Mouse (Mus musculus) mouse embryonic stem cell (cell line): ENCODE measurements at regions not wholly inside any gene's neighbourhood (a gene's known extent, or its start where the extent isn't known, plus 50 kb on each side); places are given as distances from the start of the nearest gene placed in this dataset.

Source experiments
- in situ Hi-C, 2 experiments: fragments of 300-500 bp; cut with MboI; formaldehyde crosslinking; loops; 1 replicate in 1 of 2; 3 replicates in 1 of 2; pipeline ENCODE4 v1.14.3; 2019 to 2020; ENCODE audit warnings: low sequenced_read_pairs in 2 of 2, low pct_unique_long_range_greater_than_20kb in 1 of 2, mixed read lengths in 1 of 2; ENCODE audit not compliant: unreplicated experiment in 1 of 2

- in situ Hi-C loops: loop anchor here in 1 of 2 experiments (25.0 kb wide), 1 partner anchor 551 kb away; no protein-coding TSS in a partner anchor
Measured at GRCm38 (mm10) chr6:121560852-121561251, 74.3 kb upstream of the A2m start.

GRCm38 (mm10) chr6:121560393-121560793 is 74.8 kb upstream of the A2m start:
- in situ Hi-C loops: loop anchor here in 1 of 2 experiments (25.0 kb wide), 1 partner anchor 552 kb away; no protein-coding TSS in a partner anchor

- in situ Hi-C loops: loop anchor here in 1 of 2 experiments (10.0 to 25.0 kb wide), 2 partner anchors 556 to 748 kb away; partner anchors contain the start of gene M6pr
Measured at GRCm38 (mm10) chr6:121556481-121556880, 78.7 kb upstream of the A2m start.

GRCm38 (mm10) chr6:121553501-121554132 is 80.1 kb upstream of the Iqsec3 start:
- in situ Hi-C loops: loop anchor here in 1 of 2 experiments (10.0 to 25.0 kb wide), 2 partner anchors 559 to 751 kb away; partner anchors contain the start of gene M6pr

GRCm38 (mm10) chr6:121533521-121533920 is 60.0 kb upstream of the Iqsec3 start:
- in situ Hi-C loops: loop anchor here (5.0 to 10.0 kb wide), 3 partner anchors 196 to 269 kb away; no protein-coding TSS in a partner anchor

DNA sequence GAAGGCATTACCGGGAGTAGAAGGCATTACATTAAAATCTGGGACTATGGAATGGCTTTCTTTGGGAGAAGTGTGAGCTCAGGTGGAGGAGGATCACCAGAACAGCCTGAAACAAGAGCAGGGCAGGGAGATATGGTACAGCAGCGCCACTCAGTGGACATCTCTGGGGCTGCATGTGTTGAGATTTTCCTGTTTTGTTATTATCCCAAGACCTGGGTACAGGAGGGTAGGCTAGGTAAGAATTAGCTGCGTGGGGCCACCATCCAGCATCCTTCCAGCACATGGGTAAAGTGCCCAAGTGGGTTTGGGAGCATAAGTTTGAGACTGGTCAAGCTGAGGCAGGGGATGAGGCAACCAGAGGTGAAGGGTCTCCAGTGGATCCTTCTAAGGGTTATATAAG is 59.4 kb upstream of the Iqsec3 start:
- in situ Hi-C loops: loop anchor here (5.0 to 10.0 kb wide), 3 partner anchors 196 to 268 kb away; no protein-coding TSS in a partner anchor

- in situ Hi-C loops: loop anchor here (5.0 to 10.0 kb wide), 3 partner anchors 195 to 267 kb away; no protein-coding TSS in a partner anchor
Measured at GRCm38 (mm10) chr6:121531825-121532389, 58.4 kb upstream of the Iqsec3 start.

DNA sequence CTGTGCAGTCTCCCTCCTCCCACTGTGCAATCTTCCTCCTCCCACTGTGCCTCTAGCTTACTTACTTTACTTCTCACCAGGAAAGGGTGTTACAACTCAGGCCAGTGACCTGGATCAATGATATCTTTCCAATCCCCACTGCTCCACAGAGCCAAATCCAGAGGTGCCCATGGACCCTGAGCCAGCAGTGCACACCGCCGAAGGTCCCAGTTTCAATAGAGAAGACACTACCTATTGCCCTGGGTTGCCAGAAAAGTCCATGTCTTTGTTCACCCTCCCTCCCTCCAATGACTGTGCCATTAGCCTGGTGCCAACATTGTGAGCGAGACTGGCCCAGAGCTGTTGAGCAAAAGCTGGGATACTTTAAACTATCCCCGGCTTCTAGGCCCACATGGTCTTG is 53.8 kb upstream of the Iqsec3 start:
- in situ Hi-C loops: no loop called here

DNA sequence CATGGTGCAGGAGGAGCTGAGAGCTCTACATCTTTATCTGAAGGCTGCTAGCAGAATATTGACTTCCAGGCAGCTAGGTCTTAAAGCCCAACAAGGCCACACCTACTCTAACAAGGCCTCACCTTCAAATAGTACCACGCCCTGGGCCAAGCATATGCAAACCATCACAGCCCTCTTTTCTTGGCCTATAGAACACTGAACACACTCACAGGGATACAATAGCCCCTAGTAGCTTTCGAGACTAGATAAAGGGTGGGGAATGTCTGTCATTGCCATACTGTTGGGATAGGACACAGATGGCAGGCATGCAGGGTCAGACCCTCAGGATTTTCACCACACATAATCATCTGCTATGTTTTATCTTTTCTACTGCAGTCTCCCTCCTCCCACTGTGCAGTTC is 52.6 kb upstream of the Iqsec3 start:
- in situ Hi-C loops: no loop called here

DNA sequence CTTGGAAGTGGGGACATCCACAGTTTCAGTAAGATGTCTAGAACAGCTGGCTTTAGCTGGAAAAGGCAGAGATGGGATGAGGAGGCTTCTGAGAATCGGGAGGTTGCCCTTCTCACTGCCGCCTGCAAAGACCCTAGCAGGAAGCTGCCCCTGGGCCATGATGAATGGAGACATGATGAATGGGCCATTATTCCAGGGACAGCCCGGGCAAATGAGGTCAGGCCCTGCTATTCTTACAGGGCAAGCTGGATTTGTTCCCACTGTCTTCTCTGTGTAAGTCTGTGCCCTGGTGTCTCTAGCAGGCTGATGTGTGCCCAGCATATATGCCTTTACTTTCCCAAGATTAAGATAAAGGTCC is 51.1 kb upstream of the Iqsec3 start:
- in situ Hi-C loops: no loop called here

DNA sequence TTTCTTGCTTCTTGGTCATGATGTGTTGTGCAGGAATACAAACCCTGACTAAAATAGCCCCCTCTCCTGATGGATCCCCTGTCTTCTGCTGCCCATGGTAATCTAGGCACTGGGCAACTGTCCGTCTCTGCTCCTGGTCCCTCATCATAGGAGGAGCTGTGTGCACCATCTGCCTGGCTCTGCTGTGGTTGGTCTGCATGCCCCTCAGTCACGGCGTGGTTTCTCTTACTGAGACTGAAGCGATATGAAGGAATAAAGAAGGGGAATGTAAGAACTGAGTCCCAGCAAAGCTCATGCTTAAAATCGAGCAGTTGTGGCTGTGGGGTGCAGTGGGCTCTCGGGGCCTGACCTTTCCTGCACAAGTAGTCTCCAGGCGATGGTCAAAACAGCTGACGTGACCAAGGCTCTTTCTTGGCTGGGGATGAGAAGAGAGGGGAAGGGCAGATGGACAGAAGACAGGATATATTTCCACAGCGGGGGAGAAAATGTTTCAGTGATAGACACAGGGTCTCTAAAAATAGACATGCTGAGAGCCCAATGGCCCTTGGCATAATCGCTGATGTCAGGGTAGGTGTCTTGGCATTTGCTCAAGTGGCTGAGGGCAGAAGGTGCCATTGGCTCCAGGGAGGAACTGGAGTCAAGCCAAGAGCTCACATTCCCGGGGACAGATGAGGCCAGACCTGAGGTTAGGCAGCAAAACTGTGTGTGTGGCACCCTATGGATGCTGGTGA is 50.6 kb upstream of the Iqsec3 start:
- in situ Hi-C loops: no loop called here
